10 mouse cellular contexts compared by ENCODE assay signal in genomic region chr10:39535347-39535746, GRCm38 (mm10).
DNase-seq lines count a peak whose midpoint lies in the region; ATAC-seq and TF ChIP-seq lines count a peak whose summit lies in the region.
"Had no signal": no experiment of that assay in that cellular context is flagged by ENCODE, and none has a peak within 500 bp of the region (broad histone marks: within the 10 kb centered on the region; RNA-seq: fewer than 3 reads in every experiment).

No protein-coding gene starts in this region.

- WGBS in lung, embryonic 15.5 days: 50% methylated on average over 3 of the region's 3 CpGs
- 50% methylated on average over 3 of the region's 3 CpGs for WGBS in hindbrain, postnatal 0 days
- WGBS in midbrain, embryonic 10.5 days: 84% methylated on average over 3 of the region's 3 CpGs
- 60% methylated on average over 3 of the region's 3 CpGs for WGBS in stomach, postnatal 0 days

- H3K9me3 ChIP-seq in lung, embryonic 15.5 days: no peaks in the 10 kb centered on the region
- H3K9me3 ChIP-seq in hindbrain, postnatal 0 days (ENCODE audit: low read length): no peaks in the 10 kb centered on the region
- no peaks in the 10 kb centered on the region for H3K9me3 ChIP-seq in midbrain, embryonic 10.5 days (replicated peaks)
- H3K9me3 ChIP-seq in stomach, postnatal 0 days (ENCODE audit: control insufficient read depth, low read length): no peaks in the 10 kb centered on the region
- H3K9me3 ChIP-seq: heart, embryonic 10.5 days had no signal

- TF ChIP-seq EP300 in stomach, postnatal 0 days (optimal IDR thresholded peaks at IDR 0.05): no peak

- no peak for ATAC-seq in lung, embryonic 15.5 days (ENCODE audit: borderline replicate concordance, extremely low read depth, low FRiP score, low TSS enrichment)
- ATAC-seq in hindbrain, postnatal 0 days: no peak
- peak; percentile 59; the same call in 1 of the 2 replicates for ATAC-seq in stomach, postnatal 0 days (ENCODE audit: low FRiP score, low TSS enrichment)

- 0 out of 2 replicates have a peak, but pooled peaks cover 3% of the 10 kb centered on the region for H3K36me3 ChIP-seq in lung, embryonic 15.5 days
- peaks cover 9% of the 10 kb centered on the region; the same call in 1 of the 2 replicates for H3K36me3 ChIP-seq in hindbrain, postnatal 0 days (ENCODE audit: insufficient read depth, low read length)
- H3K36me3 ChIP-seq in midbrain, embryonic 10.5 days: peaks cover 31% of the 10 kb centered on the region
- no peaks in the 10 kb centered on the region for H3K36me3 ChIP-seq in stomach, postnatal 0 days (ENCODE audit: control insufficient read depth, insufficient read depth, low read length)

- TF ChIP-seq CTCF in hindbrain, postnatal 0 days (IDR thresholded peaks at IDR 0.05; ENCODE audit: low read depth): no peak
- TF ChIP-seq CTCF in stomach, postnatal 0 days (IDR thresholded peaks at IDR 0.05; ENCODE audit: low read depth): no peak

- H3K4me3 ChIP-seq in lung, embryonic 15.5 days: no peak overlapping the region
- no peak overlapping the region for H3K4me3 ChIP-seq in hindbrain, postnatal 0 days (ENCODE audit: low read length)
- H3K4me3 ChIP-seq in midbrain, embryonic 10.5 days: no peak overlapping the region
- H3K4me3 ChIP-seq in stomach, postnatal 0 days (ENCODE audit: low read depth, low read length): no peak overlapping the region
- H3K4me3 ChIP-seq: heart, embryonic 10.5 days; left cerebral cortex, adult 2 months had no signal

- no peaks in the 10 kb centered on the region for H3K27me3 ChIP-seq in lung, embryonic 15.5 days
- no peaks in the 10 kb centered on the region for H3K27me3 ChIP-seq in hindbrain, postnatal 0 days (ENCODE audit: insufficient read depth, low read length)
- peaks cover 4% of the 10 kb centered on the region; the same call in 1 of the 2 replicates for H3K27me3 ChIP-seq in midbrain, embryonic 10.5 days (ENCODE audit: low read depth, poor library complexity, severe bottlenecking)
- H3K27me3 ChIP-seq in stomach, postnatal 0 days (ENCODE audit: control insufficient read depth, insufficient read depth, low read length): no peaks in the 10 kb centered on the region

- DNase-seq in lung, postnatal 36 days: no peak
- DNase-seq in hindbrain, postnatal 0 days (ENCODE audit: low spot score): no peak
- DNase-seq in midbrain, embryonic 10.5 days (ENCODE audit: low spot score): no peak
- DNase-seq in stomach, postnatal 0 days (ENCODE audit: low spot score): no peak
- DNase-seq in cerebellum, adult 8-10 months: no peak
- no peak for DNase-seq in layer of hippocampus, adult 18-20 months (ENCODE audit: low spot score in 2 of 2)
- DNase-seq in B cell, adult 2 months: no peak

- no peak overlapping the region for H3K9ac ChIP-seq in lung, embryonic 15.5 days
- H3K9ac ChIP-seq in hindbrain, postnatal 0 days (replicated peaks; ENCODE audit: low read length): no peak overlapping the region
- no peak overlapping the region for H3K9ac ChIP-seq in stomach, postnatal 0 days (ENCODE audit: low read length)

- no peak overlapping the region for H3K4me2 ChIP-seq in lung, embryonic 15.5 days
- no peak overlapping the region for H3K4me2 ChIP-seq in hindbrain, postnatal 0 days (ENCODE audit: low read depth, low read length)
- H3K4me2 ChIP-seq in stomach, postnatal 0 days (replicated peaks; ENCODE audit: low read depth): no peak overlapping the region

- peaks cover 70% of the 10 kb centered on the region for H3K4me1 ChIP-seq in lung, embryonic 15.5 days
- H3K4me1 ChIP-seq in hindbrain, postnatal 0 days (ENCODE audit: insufficient read depth, low read length): peaks cover 34% of the 10 kb centered on the region
- peaks cover 68% of the 10 kb centered on the region for H3K4me1 ChIP-seq in midbrain, embryonic 10.5 days
- peaks cover 25% of the 10 kb centered on the region for H3K4me1 ChIP-seq in stomach, postnatal 0 days (replicated peaks; ENCODE audit: control insufficient read depth, insufficient read depth)

- peak overlapping the region; percentile 79 for H3K27ac ChIP-seq in lung, embryonic 15.5 days
- peak overlapping the region; percentile 77 for H3K27ac ChIP-seq in hindbrain, postnatal 0 days
- H3K27ac ChIP-seq in midbrain, embryonic 10.5 days (replicated peaks): peak overlapping the region; percentile 70
- H3K27ac ChIP-seq in stomach, postnatal 0 days (replicated peaks): peak overlapping the region; percentile 86; the same call in 1 of the 2 replicates
- H3K27ac ChIP-seq: left cerebral cortex, adult 2 months had no signal
